Mouse (Mus musculus): Measurements from ENCODE around the gene Cmss1. TPM values are rescaled to one million over a fixed set of nuclear protein-coding genes. Genes with fewer than 3 reads are reported as not detected.

Gene Cmss1
- polyA plus RNA-seq, 1 experiment from 2014 or later = 37.8 TPM

DNA sequence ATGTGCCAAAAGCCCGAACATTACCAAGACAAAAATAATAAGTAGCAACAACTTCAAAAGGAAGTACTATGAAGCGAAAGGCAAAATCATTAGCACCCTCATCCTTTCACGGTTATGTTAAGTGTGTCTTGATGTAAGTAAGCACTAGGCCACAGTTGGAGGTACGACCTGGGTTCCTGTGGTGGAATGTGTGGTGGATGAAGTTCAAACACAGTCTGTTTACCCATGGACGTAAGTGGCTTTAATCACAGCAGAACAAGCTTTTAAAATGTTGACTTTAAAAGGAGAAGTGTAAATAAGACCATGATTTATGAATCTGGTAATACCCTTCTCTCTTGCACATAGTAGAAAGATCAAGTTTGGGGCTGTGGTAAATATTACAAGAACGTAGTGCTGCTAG lies 100.5 kb downstream of the Cmss1 start:
- Histone ChIP-seq H3K4me1 (replicated peaks) (0 out of 2 replicates have a peak, but pooled peaks cover 6% of the 10 kb centered on the region), H3K27ac (replicated peaks) (no peak overlapping the region), H3K9me3 (no peaks in the 10 kb centered on the region), H3K4me2 (no peak overlapping the region), H3K36me3 (no peaks in the 10 kb centered on the region), H3K9ac (no peak overlapping the region), H3K27me3 (no peaks in the 10 kb centered on the region), H3K4me3 (no peak overlapping the region)
- 78% methylated on average over 6 of the region's 6 CpGs for whole genome bisulfite sequencing
- no peak for ATAC-seq (ENCODE audit: low read depth)

DNA sequence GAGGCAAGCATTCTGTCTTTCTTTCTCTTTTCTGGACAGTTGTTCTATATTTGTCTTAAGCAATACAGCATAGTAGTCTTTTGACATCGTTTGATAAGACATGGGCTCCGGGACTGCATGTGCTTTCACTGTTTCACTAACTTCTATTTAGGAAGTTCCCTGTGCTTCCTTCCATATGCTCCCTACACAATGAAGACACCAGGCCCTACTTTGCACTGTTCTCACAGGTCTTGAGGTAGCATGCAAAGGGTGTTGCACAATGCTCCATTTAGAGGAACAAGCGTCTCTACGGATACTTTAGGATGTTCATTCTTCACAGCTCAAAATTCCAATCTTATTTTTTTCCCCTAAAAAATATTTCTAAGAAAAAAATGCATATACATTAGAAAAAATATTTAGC lies 101.9 kb downstream of the Cmss1 start:
- no peak for ATAC-seq (ENCODE audit: low read depth)
- Histone ChIP-seq H3K4me1 (replicated peaks) (peaks cover 10% of the 10 kb centered on the region; the same call in 1 of the 2 replicates), H3K4me2 (no peak overlapping the region), H3K27me3 (no peaks in the 10 kb centered on the region), H3K36me3 (no peaks in the 10 kb centered on the region), H3K9me3 (no peaks in the 10 kb centered on the region), H3K4me3 (no peak overlapping the region), H3K9ac (no peak overlapping the region), H3K27ac (replicated peaks) (no peak overlapping the region)
- 94% methylated on average over 4 of the region's 4 CpGs for WGBS

GRCm38 (mm10) chr16:57502761-57503160 lies 103.9 kb downstream of the Cmss1 start:
- H3K4me2 ChIP-seq = no peak overlapping the region
- H3K9ac ChIP-seq = no peak overlapping the region
- 70% methylated on average over 5 of the region's 5 CpGs for WGBS
- no peak for ATAC-seq (ENCODE audit: low read depth)
- no peaks in the 10 kb centered on the region for H3K36me3 ChIP-seq
- H3K27ac ChIP-seq (replicated peaks) = no peak overlapping the region
- H3K4me3 ChIP-seq = no peak overlapping the region
- no peaks in the 10 kb centered on the region for H3K9me3 ChIP-seq
- H3K4me1 ChIP-seq (replicated peaks) = peaks cover 10% of the 10 kb centered on the region; the same call in 1 of the 2 replicates
- H3K27me3 ChIP-seq = no peaks in the 10 kb centered on the region

DNA sequence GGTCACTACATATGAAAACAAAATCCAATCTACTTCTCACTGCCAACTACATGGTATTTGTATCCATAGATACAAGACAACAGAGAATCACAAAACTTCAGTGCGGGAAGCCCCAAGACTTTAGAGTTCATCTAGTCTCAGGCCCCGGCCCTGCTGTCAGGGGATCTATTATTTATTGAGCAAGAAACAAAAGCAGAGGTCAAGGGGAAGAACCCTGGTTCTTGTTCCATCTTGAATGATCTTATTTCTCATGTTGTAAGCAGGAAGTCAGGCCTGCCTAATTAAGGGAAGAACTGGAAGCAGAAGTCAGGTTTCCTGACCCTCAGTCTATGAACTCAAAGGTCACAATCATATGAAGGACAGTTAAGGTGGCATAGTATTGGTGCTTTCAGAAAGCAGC lies 104.4 kb downstream of the Cmss1 start:
- no peak overlapping the region for H3K4me2 ChIP-seq
- H3K27me3 ChIP-seq = no peaks in the 10 kb centered on the region
- no peaks in the 10 kb centered on the region for H3K36me3 ChIP-seq
- no peaks in the 10 kb centered on the region for H3K9me3 ChIP-seq
- H3K9ac ChIP-seq = no peak overlapping the region
- 6% methylated on average over 2 of the region's 2 CpGs for WGBS
- no peak for ATAC-seq (ENCODE audit: low read depth)
- H3K4me1 ChIP-seq (replicated peaks) = peaks cover 12% of the 10 kb centered on the region
- no peak overlapping the region for H3K4me3 ChIP-seq
- H3K27ac ChIP-seq (replicated peaks) = no peak overlapping the region

- no peak for ATAC-seq (ENCODE audit: low read depth)
- no peaks in the 10 kb centered on the region for H3K36me3 ChIP-seq
- WGBS = 9% methylated on average over 3 of the region's 3 CpGs
Measured at GRCm38 (mm10) chr16:57500851-57501250, 105.8 kb downstream of the Cmss1 start.

GRCm38 (mm10) chr16:57496437-57497173 lies 110.1 kb downstream of the Cmss1 start:
- Histone ChIP-seq H3K4me1 (replicated peaks) (peaks cover 20% of the 10 kb centered on the region), H3K9me3 (no peaks in the 10 kb centered on the region), H3K4me2 (no peak overlapping the region), H3K27me3 (no peaks in the 10 kb centered on the region), H3K36me3 (no peaks in the 10 kb centered on the region), H3K4me3 (no peak overlapping the region), H3K27ac (replicated peaks) (0 out of 2 replicates have a peak overlapping the region, but pooled peaks have one; percentile 24), H3K9ac (no peak overlapping the region)
- ATAC-seq (ENCODE audit: low read depth) = peak; percentile 85
- 29% methylated on average over 10 of the region's 10 CpGs for WGBS

More at GRCm38 (mm10) chr16:57500851-57501250, 105.8 kb downstream of the Cmss1 start:
- Histone ChIP-seq H3K4me2 (no peak overlapping the region), H3K9me3 (no peaks in the 10 kb centered on the region), H3K4me3 (no peak overlapping the region), H3K4me1 (replicated peaks) (peaks cover 24% of the 10 kb centered on the region), H3K9ac (no peak overlapping the region), H3K27ac (replicated peaks) (no peak overlapping the region), H3K27me3 (no peaks in the 10 kb centered on the region)

- H3K27ac ChIP-seq (replicated peaks) = no peak overlapping the region
- no peak overlapping the region for H3K9ac ChIP-seq
- H3K4me1 ChIP-seq (replicated peaks) = peaks cover 14% of the 10 kb centered on the region
- ATAC-seq (ENCODE audit: low read depth) = no peak
- H3K9me3 ChIP-seq = no peaks in the 10 kb centered on the region
- H3K27me3 ChIP-seq = no peaks in the 10 kb centered on the region
- H3K4me2 ChIP-seq = no peak overlapping the region
- no peaks in the 10 kb centered on the region for H3K36me3 ChIP-seq
- H3K4me3 ChIP-seq = no peak overlapping the region
- WGBS = 83% methylated on average over 10 of the region's 10 CpGs
Measured at GRCm38 (mm10) chr16:57495476-57496203, 111.0 kb downstream of the Cmss1 start.

DNA sequence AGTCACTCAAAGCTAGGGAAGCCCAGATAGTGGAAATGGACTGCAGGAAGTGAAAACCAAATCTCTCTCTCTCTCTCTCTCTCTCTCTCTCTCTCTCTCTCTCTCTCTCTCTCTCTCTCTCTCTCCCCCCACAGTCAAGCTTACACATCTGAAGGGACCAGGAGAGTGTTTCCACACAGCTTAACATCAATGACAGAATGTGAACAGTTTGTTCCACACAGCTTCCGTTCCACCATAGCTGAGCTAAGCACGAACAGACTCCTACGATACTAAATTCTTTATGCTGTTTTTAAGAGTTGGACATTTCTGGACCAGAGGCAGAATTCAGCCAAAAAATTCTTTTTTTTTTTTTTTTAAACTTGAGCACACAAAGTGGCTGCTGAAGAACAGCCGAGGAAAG lies 114.8 kb downstream of the Cmss1 start:
- Histone ChIP-seq H3K36me3 (no peaks in the 10 kb centered on the region), H3K27ac (replicated peaks) (no peak overlapping the region), H3K27me3 (no peaks in the 10 kb centered on the region), H3K9ac (no peak overlapping the region), H3K4me1 (replicated peaks) (peaks cover 8% of the 10 kb centered on the region), H3K4me2 (no peak overlapping the region), H3K9me3 (no peaks in the 10 kb centered on the region), H3K4me3 (no peak overlapping the region)
- no peak for ATAC-seq (ENCODE audit: low read depth)
- 97% methylated on average over 4 of the region's 4 CpGs for WGBS

- H3K36me3 ChIP-seq = no peaks in the 10 kb centered on the region
- WGBS = 87% methylated on average over 8 of the region's 8 CpGs
- no peaks in the 10 kb centered on the region for H3K9me3 ChIP-seq
- H3K9ac ChIP-seq = no peak overlapping the region
- no peak overlapping the region for H3K4me2 ChIP-seq
- H3K4me1 ChIP-seq (replicated peaks) = no peaks in the 10 kb centered on the region
- no peak overlapping the region for H3K4me3 ChIP-seq
- H3K27me3 ChIP-seq = no peaks in the 10 kb centered on the region
- ATAC-seq (ENCODE audit: low read depth) = no peak
- H3K27ac ChIP-seq (replicated peaks) = no peak overlapping the region
Measured at GRCm38 (mm10) chr16:57490691-57491090, 116.0 kb downstream of the Cmss1 start.

DNA sequence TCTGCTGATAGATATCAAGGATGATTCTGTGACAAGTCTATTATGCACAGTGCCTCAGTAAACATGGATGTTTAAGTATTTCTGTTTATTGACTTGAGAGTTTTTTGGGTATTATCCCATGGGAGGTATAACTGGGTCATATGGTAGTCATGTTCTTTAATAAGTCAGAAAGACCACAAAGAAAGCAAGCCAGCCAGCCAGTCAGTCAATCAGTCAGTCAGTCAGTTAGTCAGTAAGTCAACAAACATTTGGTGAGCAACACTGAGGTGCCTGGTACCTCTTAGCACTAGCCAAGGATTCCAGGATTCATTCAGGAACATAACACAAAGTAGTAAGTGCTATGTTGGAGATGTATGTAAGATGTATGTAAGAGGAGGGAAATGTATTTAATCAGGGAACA lies 118.0 kb downstream of the Cmss1 start:
- H3K36me3 ChIP-seq = no peaks in the 10 kb centered on the region
- H3K4me1 ChIP-seq (replicated peaks) = peaks cover 5% of the 10 kb centered on the region
- H3K9ac ChIP-seq = no peak overlapping the region
- no peak overlapping the region for H3K4me3 ChIP-seq
- no peaks in the 10 kb centered on the region for H3K9me3 ChIP-seq
- H3K4me2 ChIP-seq = no peak overlapping the region
- ATAC-seq (ENCODE audit: low read depth) = no peak
- H3K27me3 ChIP-seq = no peaks in the 10 kb centered on the region
- no peak overlapping the region for H3K27ac ChIP-seq (replicated peaks)

- peaks cover 5% of the 10 kb centered on the region for H3K4me1 ChIP-seq (replicated peaks)
- no peak overlapping the region for H3K4me3 ChIP-seq
- H3K9me3 ChIP-seq = no peaks in the 10 kb centered on the region
- no peak overlapping the region for H3K27ac ChIP-seq (replicated peaks)
- no peaks in the 10 kb centered on the region for H3K27me3 ChIP-seq
- WGBS = 93% methylated on average over 5 of the region's 5 CpGs
- H3K4me2 ChIP-seq = no peak overlapping the region
- no peak for ATAC-seq (ENCODE audit: low read depth)
- no peak overlapping the region for H3K9ac ChIP-seq
- H3K36me3 ChIP-seq = no peaks in the 10 kb centered on the region
Measured at GRCm38 (mm10) chr16:57486266-57486665, 120.4 kb downstream of the Cmss1 start.

DNA sequence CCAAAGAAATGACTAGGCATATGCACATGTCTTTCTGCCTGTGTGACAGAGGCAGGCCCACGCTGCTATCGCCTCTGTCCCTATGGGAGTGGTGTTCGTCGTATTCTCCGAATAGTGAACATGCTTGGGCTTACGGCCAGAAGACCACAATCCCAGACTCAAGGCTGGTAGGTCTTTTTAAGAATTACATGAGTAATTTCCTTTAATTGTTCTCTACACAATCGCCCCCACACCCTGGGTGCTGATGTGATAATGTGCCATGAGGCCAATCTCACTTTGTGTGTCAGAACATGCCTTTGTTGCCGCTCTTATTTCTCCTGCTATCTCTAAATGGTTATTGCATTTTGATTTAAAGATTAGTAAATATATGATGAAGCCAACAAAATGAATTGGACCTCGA lies 121.4 kb downstream of the Cmss1 start:
- no peaks in the 10 kb centered on the region for H3K27me3 ChIP-seq
- no peak overlapping the region for H3K4me2 ChIP-seq
- no peaks in the 10 kb centered on the region for H3K36me3 ChIP-seq
- H3K4me1 ChIP-seq (replicated peaks) = peaks cover 5% of the 10 kb centered on the region
- no peak overlapping the region for H3K27ac ChIP-seq (replicated peaks)
- H3K9ac ChIP-seq = no peak overlapping the region
- no peak for ATAC-seq (ENCODE audit: low read depth)
- no peaks in the 10 kb centered on the region for H3K9me3 ChIP-seq
- WGBS = 61% methylated on average over 9 of the region's 9 CpGs
- no peak overlapping the region for H3K4me3 ChIP-seq
